Mouse (Mus musculus) liver, adult 2 months (tissue): ENCODE measurements around the gene Traf5.

Source experiments
- CTCF ChIP-seq: fragments of 200-500 bp; IDR thresholded peaks from 2 replicates; pipeline ENCODE4 v1.5.1; 2011; ENCODE audit warnings: low read depth, low read length, control low read depth
- POLR2A ChIP-seq: fragments of 200-500 bp; IDR thresholded peaks from 2 replicates; pipeline ENCODE4 v1.6.1; 2011; ENCODE audit warnings: low read length, control low read depth; ENCODE audit not compliant: insufficient read depth; ENCODE audit errors: extremely low read depth

GRCm38 (mm10) chr1:192069971-192070591 lies 22.3 kb downstream of the Traf5 start:
- TF ChIP-seq CTCF (no peak), POLR2A (no peak)
